Mouse (Mus musculus) kidney, adult 2 months (tissue): ENCODE data around the gene Fam163b. TPM values are rescaled to one million over a fixed set of nuclear protein-coding genes. Genes with fewer than 3 reads are reported as not detected.

Experiments
- DNase-seq: peaks from one replicate; pipeline ENCODE4 v3.0.0; 2021
- H3K27ac ChIP-seq: fragments of 200-500 bp; 2 replicates; pipeline ENCODE4 v1.5.1; 2012; ENCODE audit warnings: low read depth, low read length, control low read depth, inconsistent platforms; ENCODE audit not compliant: insufficient read depth
- H3K27me3 ChIP-seq: fragments of 200-500 bp; replicated peaks from 2 replicates; pipeline ENCODE4 v1.6.1; 2012; ENCODE audit warnings: mild to moderate bottlenecking, moderate library complexity, low read length, inconsistent platforms; ENCODE audit not compliant: control insufficient read depth, insufficient read depth
- H3K36me3 ChIP-seq: fragments of 200-500 bp; 2 replicates; pipeline ENCODE4 v1.6.1; 2012; ENCODE audit warnings: mild to moderate bottlenecking, moderate library complexity, low read length, inconsistent platforms; ENCODE audit not compliant: control insufficient read depth, insufficient read depth
- H3K4me1 ChIP-seq: fragments of 200-500 bp; 2 replicates; pipeline ENCODE4 v1.6.1; 2011; ENCODE audit warnings: low read length; ENCODE audit not compliant: control insufficient read depth, insufficient read depth
- H3K4me3 ChIP-seq: fragments of 200-500 bp; 2 replicates; pipeline ENCODE4 v1.5.1; 2011; ENCODE audit warnings: mild to moderate bottlenecking, low read depth, low read length, control low read depth; ENCODE audit not compliant: insufficient read depth
- CTCF ChIP-seq: fragments of 200-500 bp; conservative IDR thresholded peaks from 2 replicates; pipeline ENCODE4 v1.5.1; 2011; ENCODE audit warnings: low read depth, mild to moderate bottlenecking, control low read depth, low read length, moderate library complexity, mixed read lengths; ENCODE audit not compliant: insufficient read depth, insufficient read length
- POLR2A ChIP-seq: fragments of 200-500 bp; IDR thresholded peaks from one replicate; pipeline ENCODE4 v1.6.1; 2011; ENCODE audit warnings: low read depth, low read length, control low read depth
- WGBS: fragments of 180-500 bp; shearing (Covaris S2); methylation state at CpG from one replicate; pipeline ENCODE4 v1.1.7; 2018; 5-methylcytosine and 5-hydroxymethylcytosine counted together
- polyA plus RNA-seq: library from polyadenylated mRNA; depleted of rRNA; stranded (reverse); fragments of >200 nt; gene quantifications from 2 replicates; pipeline ENCODE4 v1.2.3, GENCODE M21; 2012

The Fam163b gene
- polyA plus RNA-seq, 1 experiment, result 0.38 TPM

DNA sequence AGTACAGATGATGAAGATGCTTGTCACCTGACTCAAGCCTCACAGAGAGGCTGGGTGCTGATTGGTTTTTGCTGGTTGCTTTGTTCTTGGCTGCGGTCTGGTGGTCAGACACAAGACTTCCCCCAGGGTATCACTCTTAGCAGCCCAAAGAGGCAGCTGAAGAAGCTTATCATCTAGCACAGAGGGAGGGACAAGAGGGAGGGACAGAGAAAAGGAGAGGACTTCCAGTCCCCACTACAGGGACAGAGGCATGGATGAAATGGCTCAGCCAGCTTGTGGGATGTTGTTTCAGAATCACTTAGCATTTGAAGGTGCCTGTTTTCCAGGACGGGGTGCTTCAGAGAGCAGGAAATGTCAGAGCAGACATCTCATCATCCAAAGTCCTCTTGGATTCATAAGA, 64.0 kb downstream of the Fam163b start:
- Histone ChIP-seq H3K27ac (no peak overlapping the region), H3K4me1 (peaks cover 11% of the 10 kb centered on the region; the same call in 1 of the 2 replicates), H3K27me3 (no peaks in the 10 kb centered on the region), H3K4me3 (no peak overlapping the region), H3K36me3 (no peaks in the 10 kb centered on the region)
- no peak for DNase-seq
- TF ChIP-seq POLR2A, result no peak
- no peak for TF ChIP-seq CTCF
- WGBS, result 42% methylated on average over 2 of the region's 2 CpGs

DNA sequence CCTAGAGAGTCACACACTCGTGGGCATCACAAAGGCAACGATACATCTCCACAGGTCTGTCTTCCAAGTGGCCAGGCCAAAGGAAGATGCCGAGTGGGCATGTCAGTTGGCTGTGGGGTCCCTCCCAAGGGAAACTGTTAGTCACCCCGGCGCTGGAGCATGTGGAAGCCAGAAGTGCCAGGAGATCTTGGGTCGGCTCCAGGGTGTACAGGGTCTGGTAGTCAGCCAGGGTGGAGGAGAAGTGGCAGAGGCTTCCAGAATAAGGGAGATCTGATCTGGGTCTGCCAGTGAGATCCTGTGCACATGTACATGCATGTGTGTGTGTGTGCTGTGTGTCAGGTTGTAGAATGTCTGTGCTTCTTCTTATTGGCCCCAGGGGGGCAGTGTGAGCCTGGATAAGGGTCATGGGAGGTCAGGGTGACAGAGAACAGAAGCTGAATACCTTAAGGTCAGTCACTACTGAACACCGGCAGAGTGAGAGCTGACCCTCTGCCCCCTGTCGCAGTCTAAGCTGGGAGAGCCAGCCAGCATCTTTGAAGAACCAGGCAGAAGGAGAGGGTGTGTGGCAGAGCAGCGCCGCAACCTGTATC, 64.5 kb downstream of the Fam163b start:
- WGBS, result 60% methylated on average over 10 of the region's 10 CpGs
- H3K27ac ChIP-seq, result no peak overlapping the region
- DNase-seq, result no peak
- no peaks in the 10 kb centered on the region for H3K27me3 ChIP-seq
- TF ChIP-seq CTCF (peak; percentile 27; the same call in 1 of the 2 replicates), POLR2A (no peak)
- H3K36me3 ChIP-seq, result no peaks in the 10 kb centered on the region
- no peak overlapping the region for H3K4me3 ChIP-seq
- H3K4me1 ChIP-seq, result peaks cover 11% of the 10 kb centered on the region; the same call in 1 of the 2 replicates

DNA sequence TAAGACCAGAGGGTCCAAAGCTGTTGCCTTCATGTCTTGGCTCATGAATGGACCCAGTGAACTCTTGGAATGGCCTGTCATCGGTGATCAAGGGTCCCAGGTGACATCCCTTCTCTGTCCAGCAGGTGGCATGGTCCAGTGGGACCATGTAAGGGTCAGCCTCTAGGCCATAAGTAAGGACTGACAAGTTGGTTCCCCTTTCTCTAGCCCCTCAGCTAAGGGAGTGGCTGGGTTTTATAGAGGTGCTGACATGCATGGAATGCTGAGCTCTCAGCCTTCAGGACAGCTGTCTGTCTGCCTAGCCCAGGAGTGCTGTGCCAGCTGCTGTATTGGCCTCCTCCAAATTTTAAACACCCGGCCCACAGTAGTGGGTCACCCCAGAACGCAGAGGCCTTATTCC, 66.8 kb downstream of the Fam163b start:
- 65% methylated on average over 3 of the region's 3 CpGs for WGBS
- peak; percentile 62 for DNase-seq
- H3K27ac ChIP-seq, result no peak overlapping the region
- H3K27me3 ChIP-seq, result no peaks in the 10 kb centered on the region
- H3K4me1 ChIP-seq, result peaks cover 11% of the 10 kb centered on the region; the same call in 1 of the 2 replicates
- H3K36me3 ChIP-seq, result no peaks in the 10 kb centered on the region
- no peak overlapping the region for H3K4me3 ChIP-seq
- no peak for TF ChIP-seq POLR2A
- peak; percentile 71 for TF ChIP-seq CTCF

DNA sequence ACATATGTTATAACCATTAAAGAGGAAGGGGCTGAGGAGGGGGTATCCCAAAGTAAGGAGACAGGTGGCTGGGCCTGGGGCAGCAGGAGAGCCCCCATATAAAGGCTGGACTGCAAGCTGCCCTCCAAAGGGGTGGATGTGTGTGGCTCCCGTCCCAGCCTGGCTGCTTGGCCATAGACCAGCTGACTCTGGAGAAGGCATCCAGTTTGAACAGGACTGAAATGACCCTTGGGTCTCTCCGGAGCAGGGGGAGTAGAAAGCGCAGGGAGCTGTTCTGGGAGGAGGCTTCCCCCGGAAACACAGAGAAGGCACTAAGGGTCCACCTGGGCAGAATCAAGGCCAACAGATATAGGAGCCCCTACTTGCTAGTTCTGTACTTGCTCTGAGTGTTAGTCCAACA, 67.5 kb downstream of the Fam163b start:
- 19% methylated on average over 4 of the region's 4 CpGs for WGBS
- H3K27me3 ChIP-seq, result no peaks in the 10 kb centered on the region
- DNase-seq, result peak; percentile 80
- no peak overlapping the region for H3K4me3 ChIP-seq
- no peaks in the 10 kb centered on the region for H3K36me3 ChIP-seq
- H3K27ac ChIP-seq, result no peak overlapping the region; the same call in 1 of the 2 replicates
- TF ChIP-seq CTCF (no peak), POLR2A (no peak)
- H3K4me1 ChIP-seq, result peaks cover 11% of the 10 kb centered on the region; the same call in 1 of the 2 replicates

DNA sequence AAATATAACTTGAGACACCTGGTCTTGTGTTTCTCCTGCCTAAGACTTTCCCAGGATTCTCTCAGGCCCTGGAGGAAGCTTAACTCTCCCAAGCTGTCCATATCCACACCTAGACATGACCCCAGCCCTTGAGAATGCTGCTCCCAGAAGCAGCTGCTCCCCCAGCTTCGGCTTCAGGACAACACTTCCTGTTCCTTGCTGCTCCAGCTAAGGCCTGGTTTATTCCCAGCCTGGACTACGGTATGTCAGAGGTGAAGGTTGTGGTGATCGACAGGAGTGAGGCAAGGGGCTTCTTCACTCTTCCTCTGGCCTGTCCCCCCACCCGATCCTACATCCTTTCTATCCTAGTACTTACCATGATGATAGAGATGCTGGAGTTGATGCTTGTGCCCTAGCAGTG, 68.9 kb downstream of the Fam163b start:
- Histone ChIP-seq H3K4me1 (peaks cover 6% of the 10 kb centered on the region; the same call in 1 of the 2 replicates), H3K36me3 (no peaks in the 10 kb centered on the region), H3K27ac (no peak overlapping the region), H3K4me3 (no peak overlapping the region), H3K27me3 (no peaks in the 10 kb centered on the region)
- no peak for DNase-seq
- TF ChIP-seq CTCF (no peak), POLR2A (no peak)
- 73% methylated on average over 4 of the region's 4 CpGs for WGBS

DNA sequence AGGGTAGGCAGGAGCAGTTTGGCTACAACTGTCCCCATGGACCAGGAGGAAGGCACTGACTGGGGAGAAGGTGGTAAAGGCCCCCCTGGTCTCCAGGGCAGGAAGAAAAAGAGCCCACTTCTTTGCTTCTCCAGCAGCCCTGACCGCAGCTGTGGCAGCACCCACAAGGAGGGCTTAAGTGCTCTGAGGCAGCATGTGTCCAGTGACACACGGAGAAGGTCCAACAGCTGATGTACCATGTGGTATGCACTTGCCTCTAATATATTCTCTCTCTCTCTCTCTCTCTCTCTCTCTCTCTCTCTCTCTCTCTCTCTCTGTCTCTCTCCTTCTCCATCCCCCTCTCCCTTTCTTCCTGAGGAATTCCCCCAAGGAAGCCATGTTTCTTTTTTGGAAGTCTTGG, 70.3 kb downstream of the Fam163b start, which contains the start of gene Mymk:
Gene Mymk (minus strand): TSS at position 202 of the 400 bp plus-strand sequence.
- no peak within 1 kb of the TSS for H3K27ac ChIP-seq
- H3K36me3 ChIP-seq, result no peaks in the 10 kb centered on the region
- 79% methylated on average over 2 of the region's 2 CpGs for WGBS
- no peaks in the 10 kb centered on the region for H3K27me3 ChIP-seq
- TF ChIP-seq CTCF, result no peak
- TF ChIP-seq POLR2A, result no peak
- H3K4me3 ChIP-seq, result no peak within 1 kb of the TSS
- no peak for DNase-seq
- peaks cover 6% of the 10 kb centered on the region; the same call in 1 of the 2 replicates for H3K4me1 ChIP-seq

DNA sequence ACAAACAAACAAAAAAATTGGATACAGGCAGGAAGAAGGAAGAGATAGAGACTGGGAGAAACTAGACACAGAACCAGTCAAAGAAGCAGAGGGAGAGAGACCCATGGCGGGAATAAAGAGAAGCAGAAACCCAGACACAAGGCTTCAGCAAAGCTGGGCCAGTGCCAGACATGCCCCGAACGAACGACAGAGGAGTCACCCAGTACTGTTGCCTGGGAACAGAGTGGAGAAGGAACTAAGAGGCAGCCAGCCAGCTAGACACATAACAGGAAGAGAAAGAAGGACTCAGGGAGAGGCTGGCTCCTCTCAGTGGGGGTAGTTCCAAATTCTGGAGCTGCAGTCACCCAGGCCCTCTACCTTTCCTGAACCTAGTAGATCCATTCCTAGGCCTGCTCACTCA, 71.2 kb downstream of the Fam163b start:
- TF ChIP-seq CTCF (no peak), POLR2A (no peak)
- H3K36me3 ChIP-seq, result no peaks in the 10 kb centered on the region
- 21% methylated on average over 4 of the region's 4 CpGs for WGBS
- H3K27ac ChIP-seq, result no peak overlapping the region
- no peak overlapping the region for H3K4me3 ChIP-seq
- no peaks in the 10 kb centered on the region for H3K27me3 ChIP-seq
- DNase-seq, result peak; percentile 76
- H3K4me1 ChIP-seq, result peaks cover 6% of the 10 kb centered on the region; the same call in 1 of the 2 replicates
